Mouse (Mus musculus) hematopoietic multipotent progenitor cell, adult 10-12 weeks (in vitro differentiated cells): ENCODE measurements around the gene Rexo5. TPM values are rescaled to one million over a fixed set of nuclear protein-coding genes. Genes with fewer than 3 reads are reported as not detected.

Experiments
- polyA plus RNA-seq: library from polyadenylated mRNA; stranded (reverse); fragments of >175 nt; gene quantifications from 2 replicates; pipeline ENCODE4 v1.2.3, GENCODE M21; 2012; ENCODE audit warnings: low replicate concordance

The Rexo5 gene
- 2.1 and 5.1 TPM in 2 replicates for polyA plus RNA-seq

DNA sequence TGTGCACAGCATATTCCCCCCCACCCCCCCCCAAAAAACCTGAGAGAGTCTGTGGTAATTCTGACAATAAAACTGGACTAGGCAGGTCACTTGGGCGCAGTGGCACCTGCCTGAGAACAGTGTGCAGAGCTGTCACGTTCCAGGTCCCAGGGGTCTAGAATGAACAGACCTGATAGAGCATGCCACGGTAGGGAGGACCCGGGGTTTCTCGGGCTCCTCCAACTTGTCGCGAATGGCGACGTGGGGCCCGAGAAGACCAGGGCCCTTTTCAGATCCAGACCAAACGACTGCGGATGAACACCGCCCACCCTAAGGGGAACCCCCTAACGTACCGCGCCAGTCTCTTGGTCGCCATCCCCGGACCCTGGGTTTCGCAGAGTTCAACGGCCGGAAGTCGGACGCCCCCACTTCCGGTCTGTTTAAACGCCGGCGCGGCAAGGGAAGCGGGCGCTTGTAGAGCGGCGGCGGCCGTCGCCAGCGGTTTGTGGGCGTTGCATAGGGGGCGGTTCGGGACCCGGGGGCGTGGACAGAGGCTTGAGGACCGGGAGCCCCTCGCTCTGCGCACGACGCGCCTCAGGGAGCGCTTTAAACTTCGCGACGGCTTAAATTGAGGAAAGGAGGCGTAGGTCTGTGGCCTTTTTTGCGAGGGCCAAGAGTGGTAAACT lies at the start of gene Rexo5, which contains the start of gene Eri2:
Gene Rexo5, plus strand, starts transcription at position 421 of the 665 bp plus-strand sequence.
Gene Eri2, minus strand, starts transcription at position 473 of the 665 bp plus-strand sequence.

DNA sequence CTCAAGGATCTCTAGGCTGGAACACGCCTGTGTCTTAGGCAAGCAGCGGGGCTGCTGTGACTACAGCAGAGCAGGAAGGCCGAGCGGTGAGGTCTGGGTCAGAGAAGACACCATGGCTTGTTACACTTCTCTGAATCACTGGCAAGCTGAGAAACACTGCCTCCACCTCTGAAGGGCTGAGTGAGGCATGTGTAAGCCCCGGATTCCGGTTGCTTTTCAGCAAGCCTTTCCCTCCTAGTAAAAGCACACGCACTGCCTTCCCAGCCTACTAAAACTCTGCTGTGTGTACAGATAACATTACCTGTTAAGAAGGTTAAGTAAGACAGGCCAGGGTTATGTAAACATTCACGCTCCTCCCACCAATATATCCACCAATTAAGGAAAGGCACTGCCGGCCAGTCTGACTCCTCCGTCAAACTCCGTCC lies 33.3 kb upstream of the Rexo5 start, which contains the start of gene Acsm3:
Gene Acsm3, plus strand, starts transcription at position 397 of the 425 bp plus-strand sequence.

DNA sequence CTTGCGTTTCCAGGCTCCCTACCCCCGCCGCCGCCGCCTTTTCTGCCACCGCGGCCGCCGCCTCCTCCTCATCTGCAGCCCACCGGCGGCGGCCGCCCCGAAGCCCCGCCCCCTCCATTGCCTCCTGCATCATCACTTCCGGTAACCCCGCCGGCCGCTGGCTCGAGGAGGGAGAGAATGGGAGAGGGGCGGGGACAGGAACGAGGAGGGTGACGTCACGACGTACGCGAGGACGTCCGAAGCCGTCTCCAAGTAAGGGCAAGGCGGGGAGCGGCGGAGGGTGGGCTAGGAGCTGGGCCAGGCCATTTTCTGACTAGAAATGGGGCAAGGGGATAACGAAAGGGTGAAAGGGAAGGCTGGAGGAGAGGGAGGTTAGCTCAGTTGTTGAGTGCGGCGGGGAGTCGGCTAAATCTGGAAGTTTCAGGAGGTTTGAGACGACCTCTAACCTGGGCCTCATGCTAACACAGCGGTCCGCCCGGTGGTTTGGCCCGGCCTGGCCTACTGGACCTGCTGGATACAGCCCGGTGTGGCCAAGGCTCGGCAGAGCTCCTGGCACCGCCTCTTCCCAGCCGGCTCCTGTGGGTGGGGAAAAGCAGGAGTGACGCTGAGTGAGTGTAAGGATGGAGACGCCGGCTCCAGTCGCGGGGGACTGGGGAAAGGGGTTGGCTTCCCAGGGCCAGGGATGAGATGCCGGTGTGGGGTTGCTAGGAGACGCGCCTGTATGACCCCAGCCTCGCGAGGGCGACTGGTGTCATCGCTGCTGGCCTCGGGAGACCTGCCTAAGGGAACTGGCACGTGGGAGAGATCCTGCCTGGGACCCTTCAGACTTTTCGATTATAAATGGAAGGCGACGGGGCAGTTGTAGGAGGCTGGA lies 102.1 kb downstream of the Rexo5 start, which contains the start of the genes Lyrm1 and Dcun1d3:
Gene Lyrm1, plus strand, starts transcription at position 223 of the 874 bp plus-strand sequence.
Gene Dcun1d3, minus strand, starts transcription at position 660 of the 874 bp plus-strand sequence.

Other genes starting within 250 kb of the Rexo5 start
- gene Acsm2, start 239.7 kb upstream of the Rexo5 start, polyA plus RNA-seq, result not detected in 2 replicates
- gene Acsm1, start 187.0 kb upstream of the Rexo5 start, polyA plus RNA-seq, result not detected in 2 replicates
- gene Acsm4, start 104.0 kb upstream of the Rexo5 start, polyA plus RNA-seq, result not detected in 2 replicates
- gene Thumpd1, start 73.2 kb upstream of the Rexo5 start, polyA plus RNA-seq, result 21.2 and 42.4 TPM in 2 replicates
- gene Acsm3, start 33.1 kb upstream of the Rexo5 start, polyA plus RNA-seq, result not detected in 2 replicates
- 0.15 and 0.46 TPM in 2 replicates for gene Eri2, start 52 bp downstream of the Rexo5 start, polyA plus RNA-seq
- gene Lyrm1, start 101.9 kb downstream of the Rexo5 start, polyA plus RNA-seq, result 1.1 and 1.5 TPM in 2 replicates
- 3.8 and 7.8 TPM in 2 replicates for gene Dcun1d3, start 102.3 kb downstream of the Rexo5 start, polyA plus RNA-seq